Mouse (Mus musculus): Measurements from ENCODE around the gene Olfr1115. TPM values are rescaled to one million over a fixed set of nuclear protein-coding genes. Genes with fewer than 3 reads are reported as not detected.
"Not testable (repeated sequence)": the region's sequence is repeated elsewhere in the genome, so short reads cannot be mapped to it uniquely, and the experiment has no call there.

The Olfr1115 gene
- not detected in 2 replicates for polyA plus RNA-seq (2016; fragmentation: Nextera tagmentation; extraction: Ambion mirVana)

GRCm38 (mm10) chr2:87247713-87248112, at the start of gene Olfr1115:
TSS of gene Olfr1115 (plus strand) at chr2:87248013.
- Histone ChIP-seq H3K27me3 (no peaks in the 10 kb centered on the region), H3K36me3 (replicated peaks) (no peaks in the 10 kb centered on the region), H3K9me3 (no peaks in the 10 kb centered on the region), H3K27ac (no peak within 1 kb of the TSS), H3K4me3 (replicated peaks) (no peak within 1 kb of the TSS), H3K4me2 (no peak within 1 kb of the TSS), H3K4me1 (no peaks in the 10 kb centered on the region), H3K9ac (no peak within 1 kb of the TSS)
- no peak for ATAC-seq (ENCODE audit: low FRiP score)
- 84% methylated on average over 2 of the region's 2 CpGs for WGBS

- no peak for ATAC-seq (ENCODE audit: low FRiP score)
- H3K4me1 ChIP-seq = no peaks in the 10 kb centered on the region
- 88% methylated on average over 2 of the region's 2 CpGs for WGBS
- H3K9me3 ChIP-seq = no peaks in the 10 kb centered on the region
- H3K27me3 ChIP-seq = no peaks in the 10 kb centered on the region
- no peaks in the 10 kb centered on the region for H3K36me3 ChIP-seq (replicated peaks)
- H3K9ac ChIP-seq = no peak within 1 kb of the TSS
- no peak within 1 kb of the TSS for H3K27ac ChIP-seq
- no peak within 1 kb of the TSS for H3K4me3 ChIP-seq (replicated peaks)
- no peak within 1 kb of the TSS for H3K4me2 ChIP-seq
These were observed 39.1 kb upstream of the Olfr1115 start, which contains the start of gene Olfr1113 for GRCm38 (mm10) chr2:87208670-87209069. TSS of gene Olfr1113 (plus strand) at chr2:87208970.

- 83% methylated on average over 1 of the region's 1 CpGs for WGBS
These were observed 19.4 kb downstream of the Olfr1115 start, which contains the start of gene Olfr1116 for GRCm38 (mm10) chr2:87267234-87267633. TSS of gene Olfr1116 (plus strand) at chr2:87267534.

DNA sequence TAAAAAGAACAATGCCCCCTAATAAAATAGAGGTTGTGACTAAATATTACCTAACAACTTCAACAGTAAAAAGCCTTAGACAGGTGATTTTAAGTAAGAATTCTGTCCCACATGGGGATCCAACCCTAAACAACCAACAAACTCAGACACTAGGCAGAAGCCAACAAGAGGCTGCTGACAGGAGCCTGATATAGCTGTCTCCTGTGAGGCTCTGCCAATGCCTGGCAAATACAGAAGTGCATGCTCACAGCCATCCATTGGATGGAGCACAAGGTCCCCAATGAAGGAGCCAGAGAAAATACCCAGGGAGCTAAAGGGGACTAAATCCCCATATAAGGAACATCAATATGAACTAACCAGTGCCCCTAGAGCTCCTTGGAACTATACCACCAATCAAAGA, 46.2 kb downstream of the Olfr1115 start:
- H3K27me3 ChIP-seq; H3K9me3 ChIP-seq; H3K36me3 ChIP-seq (replicated peaks); H3K9ac ChIP-seq; H3K4me2 ChIP-seq; H3K4me1 ChIP-seq; H3K4me3 ChIP-seq (replicated peaks); ATAC-seq (ENCODE audit: low FRiP score); H3K27ac ChIP-seq: not testable (repeated sequence)

More at GRCm38 (mm10) chr2:87267234-87267633, 19.4 kb downstream of the Olfr1115 start, which contains the start of gene Olfr1116:
- Histone ChIP-seq H3K27ac (no peak within 1 kb of the TSS), H3K9ac (no peak within 1 kb of the TSS), H3K4me2 (no peak within 1 kb of the TSS), H3K9me3 (no peaks in the 10 kb centered on the region), H3K36me3 (replicated peaks) (no peaks in the 10 kb centered on the region), H3K27me3 (no peaks in the 10 kb centered on the region), H3K4me3 (replicated peaks) (no peak within 1 kb of the TSS), H3K4me1 (no peaks in the 10 kb centered on the region)
- no peak for ATAC-seq (ENCODE audit: low FRiP score)

Small RNA genes within 50 kb of the gene (microRNA-seq; reads per million reads assigned to microRNA genes)
- not detected for gene Gm27438

Other genes with a start within 250 kb of the Olfr1115 start
- gene Olfr1102, start 249.6 kb upstream of the Olfr1115 start, polyA plus RNA-seq (2016; fragmentation: Nextera tagmentation; extraction: Ambion mirVana) = not detected in 2 replicates
- gene Olfr1104, start 220.9 kb upstream of the Olfr1115 start, polyA plus RNA-seq (2016; fragmentation: Nextera tagmentation; extraction: Ambion mirVana) = not detected in 2 replicates
- gene Olfr1105, start 211.5 kb upstream of the Olfr1115 start, polyA plus RNA-seq (2016; fragmentation: Nextera tagmentation; extraction: Ambion mirVana) = not detected in 2 replicates
- gene Olfr1106, start 195.7 kb upstream of the Olfr1115 start, polyA plus RNA-seq (2016; fragmentation: Nextera tagmentation; extraction: Ambion mirVana) = not detected in 2 replicates
- not detected in 2 replicates for gene Olfr1107, start 172.2 kb upstream of the Olfr1115 start, polyA plus RNA-seq (2016; fragmentation: Nextera tagmentation; extraction: Ambion mirVana)
- gene Olfr1109, start 152.0 kb upstream of the Olfr1115 start, polyA plus RNA-seq (2016; fragmentation: Nextera tagmentation; extraction: Ambion mirVana) = not detected in 2 replicates
- not detected in 2 replicates for gene Olfr259, start 133.4 kb upstream of the Olfr1115 start, polyA plus RNA-seq (2016; fragmentation: Nextera tagmentation; extraction: Ambion mirVana)
- gene Olfr1110, start 107.7 kb upstream of the Olfr1115 start, polyA plus RNA-seq (2016; fragmentation: Nextera tagmentation; extraction: Ambion mirVana) = not detected in 2 replicates
- not detected in 2 replicates for gene Olfr1111, start 95.4 kb upstream of the Olfr1115 start, polyA plus RNA-seq (2016; fragmentation: Nextera tagmentation; extraction: Ambion mirVana)
- not detected in 2 replicates for gene Olfr1112, start 60.2 kb upstream of the Olfr1115 start, polyA plus RNA-seq (2016; fragmentation: Nextera tagmentation; extraction: Ambion mirVana)
- not detected in 2 replicates for gene Olfr1113, start 39.0 kb upstream of the Olfr1115 start, polyA plus RNA-seq (2016; fragmentation: Nextera tagmentation; extraction: Ambion mirVana)
- not detected in 2 replicates for gene Olfr1116, start 19.5 kb downstream of the Olfr1115 start, polyA plus RNA-seq (2016; fragmentation: Nextera tagmentation; extraction: Ambion mirVana)
- gene Olfr1118, start 59.6 kb downstream of the Olfr1115 start, polyA plus RNA-seq (2016; fragmentation: Nextera tagmentation; extraction: Ambion mirVana) = not detected in 2 replicates
- not detected in 2 replicates for gene Olfr1120, start 106.8 kb downstream of the Olfr1115 start, polyA plus RNA-seq (2016; fragmentation: Nextera tagmentation; extraction: Ambion mirVana)
- gene Olfr1121, start 121.9 kb downstream of the Olfr1115 start, polyA plus RNA-seq (2016; fragmentation: Nextera tagmentation; extraction: Ambion mirVana) = not detected in 2 replicates
- gene Olfr1122, start 137.8 kb downstream of the Olfr1115 start, polyA plus RNA-seq (2016; fragmentation: Nextera tagmentation; extraction: Ambion mirVana) = not detected in 2 replicates
- gene Olfr1123, start 168.6 kb downstream of the Olfr1115 start, polyA plus RNA-seq (2016; fragmentation: Nextera tagmentation; extraction: Ambion mirVana) = not detected in 2 replicates
- 0.08 and 0.15 TPM in 2 replicates for gene Olfr1124, start 182.3 kb downstream of the Olfr1115 start, polyA plus RNA-seq (2016; fragmentation: Nextera tagmentation; extraction: Ambion mirVana)
- gene Olfr1126, start 205.9 kb downstream of the Olfr1115 start, polyA plus RNA-seq (2016; fragmentation: Nextera tagmentation; extraction: Ambion mirVana) = not detected in 2 replicates
- not detected in 2 replicates for gene Pramel7, start 249.1 kb downstream of the Olfr1115 start, polyA plus RNA-seq (2016; fragmentation: Nextera tagmentation; extraction: Ambion mirVana)